Mouse (Mus musculus): Measurements from ENCODE around the gene Kif13a.

Kif13a gene

DNA sequence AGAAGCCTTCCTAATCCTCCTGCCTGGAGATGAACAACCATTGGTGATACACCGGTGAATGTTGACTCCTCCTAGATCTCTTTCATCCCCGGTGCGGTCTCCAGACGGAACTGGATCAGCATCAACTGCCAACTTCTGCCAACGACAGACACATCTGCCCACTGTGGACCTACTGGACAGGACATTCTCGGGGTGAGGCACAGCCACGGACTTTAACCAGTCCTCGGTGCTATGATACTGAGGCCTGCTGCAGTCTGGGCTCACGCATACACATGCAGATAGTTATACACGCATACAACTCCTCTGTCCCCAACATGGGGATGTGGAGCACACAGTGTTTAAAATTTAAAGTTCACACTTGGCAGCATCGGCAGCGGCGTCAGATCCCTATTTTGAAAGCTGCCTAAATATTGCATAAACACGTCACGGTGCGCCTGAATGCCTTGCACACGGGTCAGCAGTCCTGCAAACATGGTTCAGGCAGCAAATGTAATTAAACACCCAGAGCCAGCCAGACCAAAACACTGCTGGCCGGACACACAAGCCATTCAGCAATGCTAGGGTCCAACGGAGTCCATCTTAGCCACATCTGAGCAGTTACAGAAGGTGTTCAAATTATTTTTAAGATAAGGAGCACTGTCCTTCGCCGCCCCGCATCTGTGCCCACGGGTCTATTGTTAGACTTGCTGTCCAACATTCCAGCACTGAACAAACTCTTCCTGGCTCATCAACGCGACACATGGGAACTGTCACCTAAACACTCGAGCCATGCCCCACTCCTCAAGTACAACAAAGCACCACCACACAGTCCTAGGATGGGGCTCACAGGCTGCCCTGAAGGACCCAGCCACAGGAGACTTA, 44.5 kb downstream of the Kif13a start:
- no peak for DNase-seq (ENCODE audit: low spot score in 2 of 2)

GRCm38 (mm10) chr13:46883976-46884375, 45.7 kb downstream of the Kif13a start:
- no peak for DNase-seq (ENCODE audit: low spot score in 2 of 2)

DNA sequence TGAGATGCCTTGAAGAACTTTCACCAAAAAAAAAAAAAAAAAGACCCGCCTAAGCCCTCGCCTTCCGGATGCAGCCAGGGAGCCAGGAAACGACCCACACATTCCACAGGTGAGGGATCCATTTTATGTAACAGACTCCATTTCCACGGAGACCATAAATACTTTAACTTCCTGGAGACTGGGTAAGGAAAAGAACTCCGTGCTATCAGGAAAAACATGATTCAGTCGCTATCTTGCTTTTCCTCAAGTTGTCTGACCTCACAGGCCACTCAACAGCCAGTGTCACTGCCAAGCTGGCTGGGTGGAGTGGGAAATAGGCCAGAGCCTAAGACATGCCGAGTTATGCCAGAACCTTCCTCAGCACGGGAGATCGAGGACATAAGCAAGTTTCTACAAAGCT, 46.3 kb downstream of the Kif13a start:
- no peak for DNase-seq (ENCODE audit: low spot score in 2 of 2)

DNA sequence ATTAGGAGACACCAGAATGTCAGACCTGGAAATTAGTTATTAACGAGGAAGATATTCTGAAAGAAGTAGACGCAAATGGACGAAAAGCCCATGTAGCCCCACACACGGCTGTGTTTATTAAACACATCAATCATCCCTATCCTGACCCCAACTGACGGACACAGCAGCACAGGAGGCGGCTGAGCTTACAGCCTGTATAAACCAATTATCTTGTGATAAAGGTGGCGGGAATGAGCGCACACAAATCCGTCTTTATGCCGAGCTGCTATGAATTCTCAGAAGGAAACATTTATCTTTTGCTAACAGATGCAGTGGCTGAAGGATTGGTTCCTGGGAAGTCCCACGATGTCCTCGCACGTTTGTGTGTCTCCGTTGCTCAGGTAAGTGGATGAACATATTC, 48.9 kb downstream of the Kif13a start:
- no peak for DNase-seq (ENCODE audit: low spot score in 2 of 2)

- no peak for DNase-seq (ENCODE audit: low spot score in 2 of 2)
These were observed 49.4 kb downstream of the Kif13a start for GRCm38 (mm10) chr13:46880243-46880642.

- DNase-seq (ENCODE audit: low spot score in 2 of 2): no peak
These were observed 52.6 kb downstream of the Kif13a start for GRCm38 (mm10) chr13:46877049-46877448.

DNA sequence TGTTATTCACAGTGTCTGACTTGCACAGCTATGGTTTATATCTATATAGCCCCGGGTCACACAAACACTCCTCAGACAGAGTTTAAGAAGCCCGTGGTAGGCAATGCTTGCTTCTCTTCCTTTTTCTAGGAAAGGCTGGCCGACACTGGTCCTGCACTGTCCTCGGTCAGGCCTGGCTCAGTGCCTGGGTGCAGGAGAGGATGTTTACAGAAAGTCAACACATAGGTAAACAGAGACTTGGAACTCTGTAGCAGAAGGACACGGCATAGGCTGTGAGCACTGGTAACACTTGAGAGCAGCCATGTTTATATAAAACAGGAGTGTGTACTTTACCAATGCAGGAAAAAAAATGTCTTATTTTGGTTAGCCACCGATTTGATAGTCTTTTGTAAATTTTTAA, 54.3 kb downstream of the Kif13a start:
- DNase-seq (ENCODE audit: low spot score in 2 of 2): no peak

DNA sequence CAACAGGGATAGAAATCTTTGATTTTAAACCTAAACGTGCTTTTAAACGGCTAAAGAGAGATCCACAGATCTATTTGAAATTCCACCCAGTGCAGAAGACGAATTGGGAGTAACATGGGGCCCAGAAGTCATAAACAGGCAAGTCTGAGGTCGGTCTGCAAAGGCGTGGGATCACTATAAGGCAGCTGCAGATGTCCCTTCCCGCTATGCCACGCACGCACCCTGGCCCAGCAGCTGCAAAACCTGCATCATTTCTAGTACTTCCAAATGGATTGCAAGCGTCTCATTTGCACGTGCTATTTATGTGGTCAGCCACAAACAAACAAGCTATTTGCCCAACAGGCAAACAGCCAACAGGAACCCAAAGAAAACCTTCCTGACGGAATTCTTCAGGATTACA, 56.9 kb downstream of the Kif13a start:
- DNase-seq (ENCODE audit: low spot score in 2 of 2): no peak

DNA sequence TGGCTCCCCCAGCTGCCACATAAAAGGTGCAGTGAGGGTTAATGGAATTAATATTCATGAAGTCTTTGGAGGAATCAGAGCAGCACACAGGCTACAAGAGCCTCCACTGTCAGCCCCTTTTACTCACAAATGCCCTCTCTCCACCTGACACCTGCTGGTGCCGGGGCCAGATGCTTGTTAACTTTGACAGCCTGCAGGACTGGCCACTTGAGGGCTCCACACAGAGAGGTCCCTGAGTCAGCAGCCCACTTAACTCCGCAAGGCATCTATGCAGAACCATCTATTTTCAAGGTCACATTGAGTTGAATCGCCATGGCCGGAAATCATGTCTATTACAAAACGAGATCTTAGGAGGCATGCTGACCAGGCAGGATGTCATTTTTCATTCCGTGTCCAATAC, 57.5 kb downstream of the Kif13a start:
- no peak for DNase-seq (ENCODE audit: low spot score in 2 of 2)

DNA sequence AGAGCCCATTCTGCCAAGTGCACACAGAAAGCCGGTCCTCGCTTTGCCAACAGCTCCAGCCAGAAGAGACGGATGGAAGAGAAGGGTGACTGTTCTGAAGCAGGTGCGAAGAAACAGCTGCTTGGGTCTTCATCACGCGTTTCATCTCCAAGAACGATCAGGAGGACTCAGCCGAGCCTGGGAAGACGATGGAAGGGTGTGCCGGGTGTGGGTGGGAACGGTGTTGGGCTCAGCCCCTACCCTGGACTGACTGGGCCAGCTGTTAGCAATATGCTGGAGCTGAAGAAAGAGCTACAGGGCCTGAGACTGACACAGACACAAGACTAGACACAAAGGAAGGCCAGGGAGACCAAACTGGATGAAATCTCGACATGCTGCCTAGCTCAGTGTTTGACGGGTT, 60.2 kb downstream of the Kif13a start:
- DNase-seq (ENCODE audit: low spot score in 2 of 2): no peak

DNA sequence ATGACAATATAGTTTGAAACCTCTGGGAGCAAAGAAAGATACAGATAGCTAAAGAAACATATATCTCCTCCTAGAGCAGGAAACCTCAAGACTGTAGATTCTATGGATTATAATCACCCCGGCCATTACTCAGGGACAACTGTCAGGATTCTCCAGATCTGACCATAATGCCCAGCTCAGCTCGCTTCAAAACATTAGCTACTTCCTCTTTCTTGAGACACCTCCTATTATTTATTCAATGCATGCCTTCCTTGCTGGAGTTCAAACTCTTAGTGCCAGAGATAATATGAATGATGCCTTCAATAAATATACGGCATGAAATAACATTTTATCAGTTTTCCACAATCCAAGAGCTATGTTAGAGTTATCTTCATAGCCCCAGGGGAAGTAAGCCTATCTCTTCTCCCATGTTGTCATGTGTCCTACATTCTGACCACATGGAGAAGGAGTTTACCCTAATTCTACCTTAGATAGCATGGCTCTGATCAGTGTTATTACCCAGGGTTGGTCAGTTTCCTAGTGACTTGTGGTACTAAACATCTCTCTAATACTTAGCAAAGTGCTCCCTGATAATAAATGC, 66.4 kb downstream of the Kif13a start:
- DNase-seq (ENCODE audit: low spot score in 2 of 2): no peak

- no peak for DNase-seq (ENCODE audit: low spot score in 2 of 2)
These were observed 69.8 kb downstream of the Kif13a start for GRCm38 (mm10) chr13:46859876-46860275.

DNA sequence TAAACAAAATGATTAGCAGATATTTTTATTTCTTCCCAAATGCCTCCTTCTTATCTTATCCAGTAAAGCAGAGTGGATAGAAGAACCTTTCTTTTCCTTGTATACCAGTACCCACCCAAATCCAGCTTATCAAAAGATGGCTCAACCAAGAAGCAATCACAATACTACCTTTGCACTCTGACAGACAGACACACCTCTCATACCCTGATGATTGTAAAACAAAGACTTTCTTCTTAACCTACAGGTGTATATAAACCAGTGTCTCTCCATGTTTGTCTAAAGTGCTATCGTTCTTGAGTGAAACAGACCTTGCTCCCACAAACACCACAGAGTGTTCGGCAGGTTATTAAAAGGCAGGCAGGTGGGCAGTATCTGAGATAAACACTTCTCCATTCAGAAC, 70.5 kb downstream of the Kif13a start:
- DNase-seq (ENCODE audit: low spot score in 2 of 2): no peak

- no peak for DNase-seq (ENCODE audit: low spot score in 2 of 2)
These were observed 70.9 kb downstream of the Kif13a start for GRCm38 (mm10) chr13:46858835-46859152.

- no peak for DNase-seq (ENCODE audit: low spot score in 2 of 2)
These were observed 71.4 kb downstream of the Kif13a start for GRCm38 (mm10) chr13:46858143-46858834.

- no peak for DNase-seq (ENCODE audit: low spot score in 2 of 2)
These were observed 75.2 kb downstream of the Kif13a start for GRCm38 (mm10) chr13:46854456-46854855.

DNA sequence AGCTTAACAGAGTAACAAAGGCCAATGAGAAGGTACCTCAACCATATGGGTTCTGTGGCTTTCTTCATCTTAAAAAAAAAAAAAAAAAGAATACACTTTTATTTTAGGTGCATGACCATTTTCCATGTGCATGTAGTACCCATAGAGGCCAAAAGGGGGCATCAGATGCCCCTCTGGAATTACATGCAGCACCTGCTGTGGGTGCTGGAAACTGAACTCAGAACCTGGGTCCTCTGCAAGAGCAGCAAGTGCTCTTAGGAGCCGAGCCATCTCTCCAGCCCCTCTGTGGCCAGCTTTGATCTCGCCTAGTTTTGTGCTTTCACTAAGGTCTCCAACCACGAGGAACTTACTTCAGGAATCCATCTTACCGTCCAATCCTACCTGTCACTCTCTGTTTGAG, 77.2 kb downstream of the Kif13a start:
- DNase-seq (ENCODE audit: low spot score in 2 of 2): no peak

- DNase-seq (ENCODE audit: low spot score in 2 of 2): no peak
These were observed 84.2 kb downstream of the Kif13a start for GRCm38 (mm10) chr13:46845456-46845855.

GRCm38 (mm10) chr13:46844561-46845235, 85.0 kb downstream of the Kif13a start:
- peak; percentile 30 to 39 for DNase-seq (ENCODE audit: low spot score in 2 of 2)

- no peak for DNase-seq (ENCODE audit: low spot score in 2 of 2)
These were observed 86.0 kb downstream of the Kif13a start for GRCm38 (mm10) chr13:46843646-46844045.

- DNase-seq (ENCODE audit: low spot score in 2 of 2): peak in 1 of 2 experiments; percentile 27
These were observed 87.5 kb downstream of the Kif13a start for GRCm38 (mm10) chr13:46842185-46842584.

GRCm38 (mm10) chr13:46841668-46842067, 88.0 kb downstream of the Kif13a start:
- DNase-seq (ENCODE audit: low spot score in 2 of 2): no peak

All from right cerebral cortex, adult 2 months (tissue).